In genomic region chr6:89454437-89454836, GRCm38 (mm10) we compare ENCODE assay signal across 21 mouse cellular contexts.
DNase-seq lines count a peak whose midpoint lies in the region; TF ChIP-seq lines count a peak whose summit lies in the region.
"Had no signal": no experiment of that assay in that cellular context is flagged by ENCODE, and none has a peak within 500 bp of the region (broad histone marks: within the 10 kb centered on the region; RNA-seq: fewer than 3 reads in every experiment).

No protein-coding gene starts in this region.

- H3K4me3 ChIP-seq in layer of hippocampus, adult 2 months, result no peak overlapping the region
- H3K4me3 ChIP-seq: embryonic facial prominence, embryonic 10.5 days; embryonic facial prominence, embryonic 13.5 days; erythroblast, embryonic 14.5 days; forebrain, embryonic 12.5 days; forebrain, embryonic 15.5 days had no signal

- no peak for TF ChIP-seq CTCF in layer of hippocampus, adult 2 months (conservative IDR thresholded peaks at IDR 0.05)

- DNase-seq in heart, adult 11 months, result peak; percentile 54
- DNase-seq in heart, adult 8-10 months (ENCODE audit: low spot score), result no peak
- DNase-seq in layer of hippocampus, adult 2 months (ENCODE audit: low spot score in 2 of 2), result no peak
- no peak for DNase-seq in layer of hippocampus, postnatal 14 days (ENCODE audit: low spot score in 2 of 2)
- peak; percentile 1 for DNase-seq in urinary bladder, adult 2 months (ENCODE audit: low spot score)
- DNase-seq in urinary bladder, postnatal 4 days (ENCODE audit: low spot score in 2 of 2), result no peak
- DNase-seq in frontal cortex, postnatal 14 days (ENCODE audit: low spot score in 2 of 2), result no peak
- DNase-seq: adrenal gland, adult 2 months; adrenal gland, postnatal 14 days; B cell, adult 2 months; cerebellum, adult 8-10 months; cerebellum, postnatal 10 days; cerebellum, postnatal 36 days; embryo, embryonic 11 days; gastrocnemius, postnatal 25 days; heart, postnatal 36 days had no signal

- H3K27ac ChIP-seq in layer of hippocampus, adult 2 months, result peak overlapping the region; percentile 79; the same call in 1 of the 2 replicates
- H3K27ac ChIP-seq: embryonic facial prominence, embryonic 10.5 days; embryonic facial prominence, embryonic 13.5 days; forebrain, embryonic 12.5 days; forebrain, embryonic 15.5 days had no signal

Comparison
In these comparisons a context has a peak if more than half of its experiments do, and no peak if none do; other contexts are left out.
1. DNase-seq: peak in heart, adult 11 months (single experiment) and urinary bladder, adult 2 months (single experiment); none in heart, adult 8-10 months (single experiment), layer of hippocampus, adult 2 months (0 of 2), layer of hippocampus, postnatal 14 days (0 of 2), urinary bladder, postnatal 4 days (0 of 2) and frontal cortex, postnatal 14 days (0 of 2).